Mouse (Mus musculus) right cerebral cortex, postnatal 4 days (tissue): Measurements from ENCODE around the gene Gif.

Experiments
- DNase-seq: peaks from one replicate; pipeline ENCODE4 v3.0.0-alpha.2; 2022

The Gif gene

GRCm38 (mm10) chr19:11800531-11801315, 53.4 kb downstream of the Gif start:
- no peak for DNase-seq

GRCm38 (mm10) chr19:11804423-11804822, 57.1 kb downstream of the Gif start:
- DNase-seq: no peak

- no peak for DNase-seq
Measured at GRCm38 (mm10) chr19:11807251-11807650, 59.9 kb downstream of the Gif start.

- DNase-seq: no peak
Measured at GRCm38 (mm10) chr19:11807822-11808221, 60.5 kb downstream of the Gif start.

GRCm38 (mm10) chr19:11808452-11808851, 61.1 kb downstream of the Gif start:
- DNase-seq: no peak

- DNase-seq: no peak
Measured at GRCm38 (mm10) chr19:11810003-11810758, 62.8 kb downstream of the Gif start.

- DNase-seq: no peak
Measured at GRCm38 (mm10) chr19:11810856-11811255, 63.5 kb downstream of the Gif start.

- DNase-seq: no peak
Measured at GRCm38 (mm10) chr19:11811688-11812365, 64.5 kb downstream of the Gif start.
